Mouse (Mus musculus): ENCODE results near the gene Sdcbp2. TPM values are rescaled to one million over a fixed set of nuclear protein-coding genes. Genes with fewer than 3 reads are reported as not detected.

The Sdcbp2 gene
- 1 to 10 TPM; 1.7 to 2.5 TPM for total RNA-seq (2021)
- long read RNA-seq, partial matches to known transcripts, result 0 of 1 reads
- long read RNA-seq, other reads (novel, unspliced or antisense), result 1 of 1 reads

- no peak for DNase-seq (ENCODE audit: low spot score in 2 of 2)
Measured at GRCm38 (mm10) chr2:151571873-151572700, at the start of gene Sdcbp2. Sdcbp2 (plus strand) TSS chr2:151572622.

GRCm38 (mm10) chr2:151524324-151525041 lies 47.9 kb upstream of the Sdcbp2 start:
- no peak for DNase-seq (ENCODE audit: low spot score in 2 of 2)

GRCm38 (mm10) chr2:151525520-151525919 lies 46.9 kb upstream of the Sdcbp2 start:
- DNase-seq (ENCODE audit: low spot score in 2 of 2), result no peak

- DNase-seq (ENCODE audit: low spot score in 2 of 2), result no peak
Measured at GRCm38 (mm10) chr2:151528066-151528465, 44.4 kb upstream of the Sdcbp2 start.

GRCm38 (mm10) chr2:151529169-151529568 lies 43.3 kb upstream of the Sdcbp2 start:
- no peak for DNase-seq (ENCODE audit: low spot score in 2 of 2)

GRCm38 (mm10) chr2:151530378-151531230 lies 41.8 kb upstream of the Sdcbp2 start:
- DNase-seq (ENCODE audit: low spot score in 2 of 2), result no peak

- DNase-seq (ENCODE audit: low spot score in 2 of 2), result no peak
Measured at GRCm38 (mm10) chr2:151533632-151534031, 38.8 kb upstream of the Sdcbp2 start.

GRCm38 (mm10) chr2:151535961-151536617 lies 36.3 kb upstream of the Sdcbp2 start:
- peak in 1 of 2 experiments; percentile 59 for DNase-seq (ENCODE audit: low spot score in 2 of 2)

GRCm38 (mm10) chr2:151536618-151536974 lies 35.8 kb upstream of the Sdcbp2 start:
- DNase-seq (ENCODE audit: low spot score in 2 of 2), result peak in 1 of 2 experiments; percentile 83

- no peak for DNase-seq (ENCODE audit: low spot score in 2 of 2)
Measured at GRCm38 (mm10) chr2:151538646-151539045, 33.8 kb upstream of the Sdcbp2 start.

GRCm38 (mm10) chr2:151542323-151543062 lies 29.9 kb upstream of the Sdcbp2 start, which contains the start of gene Fkbp1a:
Fkbp1a (plus strand) TSS chr2:151542483.
- DNase-seq (ENCODE audit: low spot score in 2 of 2), result peak; percentile 95 to 97

GRCm38 (mm10) chr2:151543063-151543895 lies 29.1 kb upstream of the Sdcbp2 start:
- DNase-seq (ENCODE audit: low spot score in 2 of 2), result peak; percentile 47 to 76

GRCm38 (mm10) chr2:151544673-151545072 lies 27.7 kb upstream of the Sdcbp2 start:
- peak; percentile 40 to 79 for DNase-seq (ENCODE audit: low spot score in 2 of 2)

GRCm38 (mm10) chr2:151546571-151546970 lies 25.9 kb upstream of the Sdcbp2 start:
- DNase-seq (ENCODE audit: low spot score in 2 of 2), result no peak

GRCm38 (mm10) chr2:151549615-151550121 lies 22.8 kb upstream of the Sdcbp2 start:
- no peak for DNase-seq (ENCODE audit: low spot score in 2 of 2)

GRCm38 (mm10) chr2:151562930-151563921 lies 9.2 kb upstream of the Sdcbp2 start:
- no peak for DNase-seq (ENCODE audit: low spot score in 2 of 2)

- DNase-seq (ENCODE audit: low spot score in 2 of 2), result no peak
Measured at GRCm38 (mm10) chr2:151564006-151564405, 8.4 kb upstream of the Sdcbp2 start.

GRCm38 (mm10) chr2:151564986-151565385 lies 7.4 kb upstream of the Sdcbp2 start:
- DNase-seq (ENCODE audit: low spot score in 2 of 2), result peak in 1 of 2 experiments; percentile 66
